Mouse (Mus musculus): ENCODE data around the gene Ankrd34a. TPM values are rescaled to one million over a fixed set of nuclear protein-coding genes. Genes with fewer than 3 reads are reported as not detected.

Gene Ankrd34a
- polyA plus RNA-seq, 1 experiment from 2014 or later, result 2.7 TPM

DNA sequence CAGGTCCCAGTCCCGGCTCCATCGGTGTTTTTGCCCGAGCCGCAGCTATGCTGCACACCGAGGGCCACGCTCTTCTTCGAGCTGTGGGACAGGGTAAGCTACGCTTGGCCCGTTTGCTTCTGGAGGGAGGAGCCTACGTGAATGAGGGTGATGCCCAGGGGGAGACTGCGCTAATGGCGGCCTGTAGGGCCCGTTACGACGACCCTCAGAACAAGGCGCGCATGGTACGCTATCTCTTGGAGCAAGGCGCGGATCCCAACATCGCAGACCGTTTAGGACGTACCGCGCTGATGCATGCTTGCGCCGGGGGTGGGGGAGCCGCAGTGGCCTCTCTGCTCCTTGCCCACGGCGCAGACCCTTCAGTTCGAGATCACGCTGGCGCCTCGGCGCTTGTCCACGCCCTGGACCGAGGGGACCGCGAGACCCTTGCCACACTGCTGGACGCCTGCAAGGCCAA is 1.0 kb downstream of the Ankrd34a start:
- Histone ChIP-seq H3K4me2 (ENCODE audit: low read depth, low read length) (peak overlapping the region; percentile 94), H3K4me1 (ENCODE audit: control insufficient read depth, insufficient read depth, low read length) (peaks cover 29% of the 10 kb centered on the region), H3K36me3 (ENCODE audit: control insufficient read depth, insufficient read depth, low read length) (no peaks in the 10 kb centered on the region), H3K9ac (ENCODE audit: low read length) (peak overlapping the region; percentile 76), H3K27me3 (ENCODE audit: control insufficient read depth, insufficient read depth, low read length) (peaks cover 6% of the 10 kb centered on the region; the same call in 1 of the 2 replicates), H3K9me3 (replicated peaks; ENCODE audit: control insufficient read depth, low read length) (no peaks in the 10 kb centered on the region), H3K4me3 (replicated peaks; ENCODE audit: low read length) (peak overlapping the region; percentile 48), H3K27ac (ENCODE audit: low read length) (peak overlapping the region; percentile 79)
- no peak for ATAC-seq (ENCODE audit: insufficient read depth, low FRiP score)
- WGBS, result under 1% methylated on average over 40 of the region's 40 CpGs

DNA sequence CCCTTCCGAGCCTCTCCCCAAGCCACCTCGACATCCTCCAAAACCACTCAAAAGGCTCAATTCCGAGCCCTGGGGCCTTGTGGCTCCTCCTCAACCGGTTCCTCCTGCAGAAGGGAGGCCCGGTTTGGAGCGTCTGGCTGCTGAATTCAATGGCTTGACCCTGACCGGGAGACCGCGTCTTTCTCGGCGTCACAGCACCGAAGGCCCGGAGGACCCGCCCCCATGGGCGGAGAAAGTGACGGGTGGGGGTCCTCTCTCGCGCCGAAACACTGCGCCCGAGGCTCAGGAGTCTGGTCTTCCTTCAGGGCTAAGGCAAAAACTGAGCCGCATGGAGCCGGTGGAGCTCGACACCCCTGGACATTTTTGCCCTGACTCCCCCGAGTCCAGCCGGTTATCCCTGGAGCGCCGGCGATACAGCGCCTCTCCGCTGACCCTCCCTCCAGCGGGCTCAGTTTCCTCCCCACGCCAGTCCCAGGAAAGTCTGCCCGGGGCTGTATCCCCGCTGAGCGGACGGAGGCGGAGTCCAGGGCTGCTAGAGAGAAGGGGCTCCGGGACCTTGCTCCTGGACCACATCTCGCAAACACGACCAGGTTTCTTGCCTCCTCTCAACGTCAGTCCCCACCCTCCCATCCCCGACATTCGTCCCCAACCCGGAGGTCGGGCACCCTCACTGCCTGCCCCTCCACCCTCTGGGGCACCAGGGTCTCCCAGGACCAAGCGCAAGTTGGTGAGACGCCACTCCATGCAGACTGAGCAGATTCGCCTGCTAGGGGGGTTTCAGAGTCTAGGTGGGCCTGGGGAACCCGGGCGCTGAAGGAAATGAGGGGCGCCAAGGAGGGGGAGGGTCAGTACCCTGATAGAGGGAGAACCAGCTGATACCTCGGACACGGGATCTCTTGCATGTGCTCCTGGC is 2.0 kb downstream of the Ankrd34a start:
- peak overlapping the region; percentile 94 for H3K4me2 ChIP-seq (ENCODE audit: low read depth, low read length)
- peak overlapping the region; percentile 76 for H3K9ac ChIP-seq (ENCODE audit: low read length)
- H3K9me3 ChIP-seq (replicated peaks; ENCODE audit: control insufficient read depth, low read length), result no peaks in the 10 kb centered on the region
- 3% methylated on average over 54 of the region's 54 CpGs for WGBS
- H3K27me3 ChIP-seq (ENCODE audit: control insufficient read depth, insufficient read depth, low read length), result peaks cover 6% of the 10 kb centered on the region; the same call in 1 of the 2 replicates
- peaks cover 34% of the 10 kb centered on the region for H3K4me1 ChIP-seq (ENCODE audit: control insufficient read depth, insufficient read depth, low read length)
- peak overlapping the region; percentile 79 for H3K27ac ChIP-seq (ENCODE audit: low read length)
- no peak for ATAC-seq (ENCODE audit: insufficient read depth, low FRiP score)
- peak overlapping the region; percentile 48 for H3K4me3 ChIP-seq (replicated peaks; ENCODE audit: low read length)
- no peaks in the 10 kb centered on the region for H3K36me3 ChIP-seq (ENCODE audit: control insufficient read depth, insufficient read depth, low read length)

DNA sequence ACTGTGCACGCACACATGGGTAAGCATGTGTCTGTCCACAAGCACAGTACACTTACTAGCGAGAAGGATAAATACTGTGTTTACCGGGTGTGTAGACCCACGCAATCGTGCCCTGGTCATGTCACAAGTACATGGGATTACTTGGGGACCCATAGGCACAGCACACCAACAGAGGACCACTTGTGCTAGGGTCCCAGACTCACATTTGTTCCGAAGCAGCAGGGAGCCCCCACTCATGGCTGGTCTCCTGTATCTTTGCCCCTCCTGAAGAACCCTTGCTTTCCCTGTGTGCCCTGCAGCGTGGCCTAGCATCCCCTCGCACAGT is 2.6 kb downstream of the Ankrd34a start:
- ATAC-seq (ENCODE audit: insufficient read depth, low FRiP score), result no peak
- WGBS, result 56% methylated on average over 8 of the region's 8 CpGs
- Histone ChIP-seq H3K27me3 (ENCODE audit: control insufficient read depth, insufficient read depth, low read length) (peaks cover 6% of the 10 kb centered on the region; the same call in 1 of the 2 replicates), H3K4me3 (replicated peaks; ENCODE audit: low read length) (no peak overlapping the region), H3K27ac (ENCODE audit: low read length) (no peak overlapping the region), H3K9me3 (replicated peaks; ENCODE audit: control insufficient read depth, low read length) (no peaks in the 10 kb centered on the region), H3K36me3 (ENCODE audit: control insufficient read depth, insufficient read depth, low read length) (no peaks in the 10 kb centered on the region), H3K4me2 (ENCODE audit: low read depth, low read length) (peak overlapping the region; percentile 94; the same call in 1 of the 2 replicates), H3K4me1 (ENCODE audit: control insufficient read depth, insufficient read depth, low read length) (peaks cover 37% of the 10 kb centered on the region), H3K9ac (ENCODE audit: low read length) (no peak overlapping the region)

DNA sequence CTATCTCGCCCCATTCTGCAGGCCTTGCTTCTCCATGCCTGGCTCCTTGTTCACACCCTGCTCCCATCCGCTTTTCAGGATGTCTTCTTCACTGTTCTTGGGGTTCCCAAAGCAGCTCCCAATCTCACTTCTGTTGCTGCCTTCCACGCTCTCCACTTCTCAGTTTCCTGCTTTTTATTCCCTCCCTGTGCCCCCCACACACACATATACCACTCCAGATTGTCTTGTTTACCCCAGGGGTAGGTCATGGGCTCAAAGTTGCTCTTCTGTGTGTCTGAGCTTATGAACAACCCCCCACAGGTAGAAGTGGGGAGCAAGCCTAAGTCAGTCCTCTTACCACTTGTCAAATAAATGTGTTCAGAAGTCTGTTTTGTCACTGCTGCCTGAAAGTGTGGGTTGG is 3.0 kb downstream of the Ankrd34a start:
- ATAC-seq (ENCODE audit: insufficient read depth, low FRiP score), result no peak
- Histone ChIP-seq H3K27ac (ENCODE audit: low read length) (no peak overlapping the region), H3K9ac (ENCODE audit: low read length) (no peak overlapping the region), H3K9me3 (replicated peaks; ENCODE audit: control insufficient read depth, low read length) (no peaks in the 10 kb centered on the region), H3K27me3 (ENCODE audit: control insufficient read depth, insufficient read depth, low read length) (peaks cover 6% of the 10 kb centered on the region; the same call in 1 of the 2 replicates), H3K4me2 (ENCODE audit: low read depth, low read length) (no peak overlapping the region), H3K4me3 (replicated peaks; ENCODE audit: low read length) (no peak overlapping the region), H3K36me3 (ENCODE audit: control insufficient read depth, insufficient read depth, low read length) (no peaks in the 10 kb centered on the region), H3K4me1 (ENCODE audit: control insufficient read depth, insufficient read depth, low read length) (peaks cover 37% of the 10 kb centered on the region)
- WGBS, result 69% methylated on average over 3 of the region's 3 CpGs

DNA sequence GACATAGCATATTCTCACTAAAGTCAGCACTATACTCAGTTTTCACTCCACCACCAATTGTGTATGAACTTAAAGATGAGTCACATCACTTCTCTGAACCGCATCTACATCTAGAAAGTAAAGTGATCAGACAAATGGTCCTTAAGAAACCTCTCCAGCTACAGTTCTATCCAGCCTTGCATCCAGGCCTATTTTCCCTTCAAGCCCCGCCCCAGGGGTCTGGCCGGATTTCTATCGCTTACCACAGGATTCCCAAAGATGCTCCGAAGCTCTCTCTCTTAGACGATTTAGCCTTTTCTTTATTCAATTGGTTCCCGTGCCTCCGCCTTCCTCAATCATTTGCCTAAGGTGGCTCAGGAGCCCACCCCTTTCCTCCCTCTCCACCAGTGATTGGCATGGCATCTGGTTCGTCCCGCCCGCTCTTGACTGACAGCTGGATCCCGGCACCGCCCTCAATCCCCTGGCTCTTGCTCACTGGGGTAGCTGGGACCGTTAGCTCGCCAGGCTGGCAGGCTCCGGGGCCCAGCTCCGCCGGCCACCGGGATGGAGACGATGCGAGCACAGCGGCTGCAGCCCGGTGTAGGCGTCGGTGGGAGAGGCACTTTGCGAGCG is 4.3 kb downstream of the Ankrd34a start, which contains the start of gene Lix1l:
Gene Lix1l, plus strand, starts transcription at position 511 of the 612 bp plus-strand sequence.
- Histone ChIP-seq H3K27ac (ENCODE audit: low read length) (peak within 1 kb of the TSS; percentile 97), H3K4me3 (replicated peaks; ENCODE audit: low read length) (peak within 1 kb of the TSS; percentile 71), H3K4me1 (ENCODE audit: control insufficient read depth, insufficient read depth, low read length) (peaks cover 34% of the 10 kb centered on the region), H3K36me3 (ENCODE audit: control insufficient read depth, insufficient read depth, low read length) (no peaks in the 10 kb centered on the region), H3K27me3 (ENCODE audit: control insufficient read depth, insufficient read depth, low read length) (no peaks in the 10 kb centered on the region; the same call in 1 of the 2 replicates), H3K9ac (ENCODE audit: low read length) (peak within 1 kb of the TSS; percentile 88), H3K9me3 (replicated peaks; ENCODE audit: control insufficient read depth, low read length) (no peaks in the 10 kb centered on the region), H3K4me2 (ENCODE audit: low read depth, low read length) (peak within 1 kb of the TSS; percentile 64)
- peak; percentile 91 for ATAC-seq (ENCODE audit: insufficient read depth, low FRiP score)
- WGBS, result under 1% methylated on average over 27 of the region's 27 CpGs

DNA sequence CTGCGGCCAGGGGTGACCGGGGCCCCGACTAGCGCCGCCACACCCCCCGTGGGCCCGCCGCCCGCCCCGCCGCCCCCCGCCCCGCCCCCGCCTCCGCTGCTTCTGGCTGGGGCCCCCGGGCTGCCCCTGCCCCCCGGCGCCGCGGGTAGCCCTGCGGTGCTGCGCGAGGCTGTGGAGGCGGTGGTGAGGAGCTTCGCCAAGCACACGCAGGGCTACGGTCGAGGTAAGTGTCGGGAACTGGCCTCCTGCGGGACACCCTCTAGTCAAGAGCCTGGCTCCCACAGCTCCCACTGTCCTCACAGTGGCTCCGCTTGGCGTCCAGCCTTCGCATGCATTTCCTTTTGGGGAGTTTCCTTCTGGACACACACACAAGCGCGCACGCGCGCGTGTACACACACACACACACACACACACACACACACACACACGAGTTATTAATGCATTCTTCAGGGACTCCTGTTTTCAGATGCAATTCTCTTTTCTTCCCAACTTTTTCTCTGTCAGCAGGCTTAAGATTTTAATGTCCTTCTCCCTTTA is 4.9 kb downstream of the Ankrd34a start:
- H3K4me1 ChIP-seq (ENCODE audit: control insufficient read depth, insufficient read depth, low read length), result peaks cover 29% of the 10 kb centered on the region
- no peaks in the 10 kb centered on the region for H3K27me3 ChIP-seq (ENCODE audit: control insufficient read depth, insufficient read depth, low read length)
- peak overlapping the region; percentile 64 for H3K4me2 ChIP-seq (ENCODE audit: low read depth, low read length)
- peak; percentile 54 for ATAC-seq (ENCODE audit: insufficient read depth, low FRiP score)
- WGBS, result under 1% methylated on average over 28 of the region's 40 CpGs
- peak overlapping the region; percentile 71 for H3K4me3 ChIP-seq (replicated peaks; ENCODE audit: low read length)
- peak overlapping the region; percentile 88 for H3K9ac ChIP-seq (ENCODE audit: low read length)
- peak overlapping the region; percentile 97 for H3K27ac ChIP-seq (ENCODE audit: low read length)
- H3K36me3 ChIP-seq (ENCODE audit: control insufficient read depth, insufficient read depth, low read length), result no peaks in the 10 kb centered on the region
- H3K9me3 ChIP-seq (replicated peaks; ENCODE audit: control insufficient read depth, low read length), result no peaks in the 10 kb centered on the region

DNA sequence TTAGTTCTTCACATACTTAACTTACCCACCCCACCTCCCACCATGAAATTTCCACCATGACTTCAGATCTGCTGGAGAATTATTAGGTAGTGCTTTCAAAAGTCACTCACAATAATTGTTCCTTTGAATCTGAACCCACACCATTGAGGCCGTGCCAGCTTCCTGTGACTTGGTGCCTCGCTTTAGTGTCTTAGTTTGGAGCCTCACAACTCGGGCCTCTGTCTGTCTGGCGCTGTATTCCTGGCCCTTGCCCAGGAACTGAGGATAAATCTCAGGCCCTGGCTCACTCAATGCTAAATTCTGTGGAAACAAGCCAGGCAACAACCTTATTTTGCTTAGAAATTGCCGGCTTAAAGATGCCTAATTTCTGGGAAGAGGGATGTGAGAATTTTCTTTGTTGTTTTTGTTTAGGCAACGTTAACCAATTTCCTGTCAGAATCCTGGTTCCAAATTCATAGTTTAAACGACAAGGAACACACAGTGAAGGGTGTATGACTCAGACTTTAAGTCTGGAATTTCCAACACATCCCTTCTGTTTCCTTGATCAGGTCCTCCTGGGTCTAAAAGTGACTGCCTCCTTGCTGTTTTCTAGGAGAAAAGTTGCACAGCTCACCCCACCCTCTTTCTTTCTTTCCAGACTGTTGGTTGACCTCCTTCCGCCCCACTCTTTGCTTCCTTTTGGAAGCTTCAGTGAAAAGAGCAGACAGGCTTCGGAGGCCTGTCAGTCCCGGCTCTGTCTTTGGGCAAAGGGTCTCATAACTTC is 5.7 kb downstream of the Ankrd34a start:
- Histone ChIP-seq H3K4me2 (ENCODE audit: low read depth, low read length) (peak overlapping the region; percentile 64), H3K9me3 (replicated peaks; ENCODE audit: control insufficient read depth, low read length) (no peaks in the 10 kb centered on the region), H3K27me3 (ENCODE audit: control insufficient read depth, insufficient read depth, low read length) (no peaks in the 10 kb centered on the region), H3K4me1 (ENCODE audit: control insufficient read depth, insufficient read depth, low read length) (peaks cover 22% of the 10 kb centered on the region), H3K4me3 (replicated peaks; ENCODE audit: low read length) (peak overlapping the region; percentile 71), H3K9ac (ENCODE audit: low read length) (peak overlapping the region; percentile 88), H3K27ac (ENCODE audit: low read length) (peak overlapping the region; percentile 97), H3K36me3 (ENCODE audit: control insufficient read depth, insufficient read depth, low read length) (no peaks in the 10 kb centered on the region)
- ATAC-seq (ENCODE audit: insufficient read depth, low FRiP score), result no peak
- WGBS, result 29% methylated on average over 10 of the region's 10 CpGs

DNA sequence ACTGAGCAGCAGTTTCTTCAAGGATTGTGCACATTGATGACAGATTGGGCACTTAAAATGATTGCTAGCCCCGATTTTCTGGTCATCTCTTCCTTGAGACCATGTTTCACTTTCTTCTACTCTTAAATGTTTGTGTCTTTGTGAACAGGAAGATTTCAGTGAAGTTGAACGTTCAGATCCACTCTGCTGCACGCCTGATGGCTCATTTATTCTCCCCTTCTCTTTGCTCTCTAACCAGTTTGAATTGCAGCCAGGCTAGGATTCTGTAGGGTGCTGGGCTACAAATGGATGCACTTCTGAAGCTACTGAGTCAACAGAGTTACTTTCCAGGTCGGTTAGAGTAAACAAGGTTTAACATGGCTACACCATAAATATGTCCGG is 6.3 kb downstream of the Ankrd34a start:
- H3K4me1 ChIP-seq (ENCODE audit: control insufficient read depth, insufficient read depth, low read length), result peaks cover 20% of the 10 kb centered on the region
- H3K4me2 ChIP-seq (ENCODE audit: low read depth, low read length), result peak overlapping the region; percentile 64
- no peaks in the 10 kb centered on the region for H3K36me3 ChIP-seq (ENCODE audit: control insufficient read depth, insufficient read depth, low read length)
- no peak for ATAC-seq (ENCODE audit: insufficient read depth, low FRiP score)
- H3K4me3 ChIP-seq (replicated peaks; ENCODE audit: low read length), result peak overlapping the region; percentile 71
- H3K9me3 ChIP-seq (replicated peaks; ENCODE audit: control insufficient read depth, low read length), result no peaks in the 10 kb centered on the region
- no peaks in the 10 kb centered on the region for H3K27me3 ChIP-seq (ENCODE audit: control insufficient read depth, insufficient read depth, low read length)
- H3K9ac ChIP-seq (ENCODE audit: low read length), result peak overlapping the region; percentile 88
- 29% methylated on average over 5 of the region's 5 CpGs for WGBS
- peak overlapping the region; percentile 97 for H3K27ac ChIP-seq (ENCODE audit: low read length)
